Mouse (Mus musculus): ENCODE data around the gene Gm17783. TPM values are rescaled to one million over a fixed set of nuclear protein-coding genes. Genes with fewer than 3 reads are reported as not detected.
"Not testable (repeated sequence)": the region's sequence is repeated elsewhere in the genome, so short reads cannot be mapped to it uniquely, and the experiment has no call there.

Gm17783 gene
- total RNA-seq (2021): not detected
- long read RNA-seq, experiment 1: 0 reads
- long read RNA-seq, experiment 2: 0 reads

- DNase-seq: no peak
Observed at GRCm38 (mm10) chr16:45531950-45532349, at the start of gene Gm17783. Gene Gm17783, minus strand, starts transcription at chr16:45532050.

GRCm38 (mm10) chr16:45579883-45580282 is 48.0 kb upstream of the Gm17783 start:
- DNase-seq: no peak

GRCm38 (mm10) chr16:45572307-45572706 is 40.5 kb upstream of the Gm17783 start:
- DNase-seq: no peak

- no peak for DNase-seq
Observed at GRCm38 (mm10) chr16:45561747-45562146, 29.9 kb upstream of the Gm17783 start.

- DNase-seq: no peak
Observed at GRCm38 (mm10) chr16:45551579-45551978, 19.7 kb upstream of the Gm17783 start.

GRCm38 (mm10) chr16:45547982-45548381 is 16.1 kb upstream of the Gm17783 start:
- DNase-seq: no peak

- no peak for DNase-seq
Observed at GRCm38 (mm10) chr16:45544341-45544740, 12.5 kb upstream of the Gm17783 start.

GRCm38 (mm10) chr16:45542108-45542507 is 10.3 kb upstream of the Gm17783 start:
- DNase-seq: no peak

- not testable (repeated sequence) for DNase-seq
Observed at GRCm38 (mm10) chr16:45538342-45538741, 6.5 kb upstream of the Gm17783 start.

GRCm38 (mm10) chr16:45535009-45535408 is 3.2 kb upstream of the Gm17783 start, which contains the start of gene Slc9c1:
Gene Slc9c1, plus strand, starts transcription at chr16:45535309.
- DNase-seq: no peak

- DNase-seq: no peak
Observed at GRCm38 (mm10) chr16:45525551-45525950, 6.3 kb downstream of the Gm17783 start.

GRCm38 (mm10) chr16:45495326-45495725 is 36.5 kb downstream of the Gm17783 start:
- DNase-seq: no peak

GRCm38 (mm10) chr16:45492927-45493326 is 38.9 kb downstream of the Gm17783 start, which contains the start of gene Gm609:
Gene Gm609, minus strand, starts transcription at chr16:45492969.
- no peak for DNase-seq

GRCm38 (mm10) chr16:45476991-45477390 is 54.9 kb downstream of the Gm17783 start:
- DNase-seq: no peak

- DNase-seq: not testable (repeated sequence)
Observed at GRCm38 (mm10) chr16:45471836-45472235, 60.0 kb downstream of the Gm17783 start.

Other genes with a start within 250 kb of the Gm17783 start
- gene Cd200, start 123.0 kb downstream of the Gm17783 start, total RNA-seq (2021): 10 to 100 TPM; 40.7 to 51.7 TPM
- under 1 TPM in 1 of 2 experiments, not detected in 1; 0.14 TPM for gene Gm609, start 39.1 kb downstream of the Gm17783 start, total RNA-seq (2021)
- gene Slc9c1, start 3.3 kb upstream of the Gm17783 start, total RNA-seq (2021): not detected
- under 1 TPM; 0.14 to 0.25 TPM for gene Gcsam, start 78.3 kb upstream of the Gm17783 start, total RNA-seq (2021)
- not detected for gene BC016579, start 122.0 kb upstream of the Gm17783 start, total RNA-seq (2021)
- gene Tmprss7, start 161.6 kb upstream of the Gm17783 start, total RNA-seq (2021): not detected
- gene Tagln3, start 192.6 kb upstream of the Gm17783 start, total RNA-seq (2021): under 1 TPM; 0.70 to 0.90 TPM
- 10 to 100 TPM; 10.3 to 10.7 TPM for gene Abhd10, start 210.9 kb upstream of the Gm17783 start, total RNA-seq (2021)

Measured in gastrocnemius, postnatal 10 days (tissue).